ENCODE assay signal across 10 mouse cellular contexts in genomic region chr5:114323105-114323790, GRCm38 (mm10). TPM values are rescaled to one million over a fixed set of nuclear protein-coding genes. Genes with fewer than 3 reads are reported as not detected.
DNase-seq lines count a peak whose midpoint lies in the region; ATAC-seq lines count a peak whose summit lies in the region.
"Had no signal": no experiment of that assay in that cellular context is flagged by ENCODE, and none has a peak within 500 bp of the region (broad histone marks: within the 10 kb centered on the region; RNA-seq: fewer than 3 reads in every experiment).

No protein-coding gene starts in this region.

- intact Hi-C loops in heart, postnatal 36 days (cut with DNase I): no loop called here

- no peak overlapping the region for H3K9ac ChIP-seq in heart, embryonic 14.5 days (ENCODE audit: low read length)

- peaks cover 9% of the 10 kb centered on the region for H3K27me3 ChIP-seq in heart, embryonic 14.5 days (ENCODE audit: control insufficient read depth, insufficient read depth, low read length)

- H3K4me3 ChIP-seq in heart, embryonic 14.5 days (ENCODE audit: control insufficient read depth in 1 of 2, insufficient read depth in 1 of 2, low read depth in 1 of 2, low read length in 2 of 2): no peak overlapping the region
- H3K4me3 ChIP-seq: liver, embryonic 13.5 days had no signal

- no peak overlapping the region for H3K27ac ChIP-seq in heart, embryonic 14.5 days (replicated peaks in 1 of 2; ENCODE audit: control insufficient read depth in 1 of 2, insufficient read depth in 1 of 2, low read depth in 2 of 2, low read length in 2 of 2)
- H3K27ac ChIP-seq: liver, embryonic 13.5 days had no signal

- 54% methylated on average over 25 of the region's 25 CpGs for WGBS in heart, embryonic 14.5 days

- no peaks in the 10 kb centered on the region for H3K36me3 ChIP-seq in heart, embryonic 14.5 days (ENCODE audit: control insufficient read depth, insufficient read depth, low read length)
- H3K36me3 ChIP-seq: liver, embryonic 13.5 days had no signal

- H3K9me3 ChIP-seq in heart, embryonic 14.5 days (ENCODE audit: control insufficient read depth, low read length): no peaks in the 10 kb centered on the region
- H3K9me3 ChIP-seq: liver, embryonic 13.5 days had no signal

- no peak for ATAC-seq in heart, embryonic 14.5 days (ENCODE audit: insufficient number of reproducible peaks, insufficient read depth, low FRiP score, low read depth)
- ATAC-seq in hematopoietic stem cell, adult 5-6 weeks (replicated peaks in 1 of 2; ENCODE audit: insufficient read depth in 1 of 2, low FRiP score in 2 of 2, low TSS enrichment in 1 of 2, low read depth in 1 of 2, poor library complexity in 2 of 2, severe bottlenecking in 2 of 2): peak; percentile 55 to 65

- H3K4me1 ChIP-seq in heart, embryonic 14.5 days (ENCODE audit: control insufficient read depth in 2 of 2, insufficient read depth in 2 of 2, low read length in 2 of 2): no peaks in the 10 kb centered on the region; a peak in 1 of 4 replicates
- H3K4me1 ChIP-seq: liver, embryonic 13.5 days had no signal

- peak overlapping the region; percentile 9; the same call in 1 of the 2 replicates for H3K4me2 ChIP-seq in heart, embryonic 14.5 days (ENCODE audit: low read length)
- H3K4me2 ChIP-seq: liver, embryonic 13.5 days had no signal

- DNase-seq in heart, postnatal 36 days: no peak
- DNase-seq in CD4-positive helper T cell, adult 2 months (ENCODE audit: low read depth, low spot score): peak; percentile 85
- DNase-seq in spleen, adult 18-20 months: peak; percentile 67 to 72
- DNase-seq in testis, postnatal 14 days (ENCODE audit: low spot score): no peak
- DNase-seq in cerebellum, postnatal 36 days: no peak
- DNase-seq in embryo, embryonic 11 days: no peak
- DNase-seq: liver, embryonic 13.5 days had no signal

RNA-seq across cellular contexts. Expression of gene Myo1h, which starts 34.3 kb away (rescaled TPM):
- polyA plus RNA-seq in heart, embryonic 14.5 days (2014; fragmentation: Nextera tagmentation; extraction: Ambion mirVana): 1.4 and 2.6 TPM in 2 replicates
- under 1 TPM in 1 of 2 experiments, not detected in 1; 0.14 TPM for total RNA-seq in heart, postnatal 36 days (2021)
- total RNA-seq in hematopoietic stem cell, adult 5-6 weeks (2017): 2.0 and 8.5 TPM in 2 replicates

RNA-seq across cellular contexts. Expression of gene Foxn4, which starts 49.6 kb away (rescaled TPM):
- not detected in 2 replicates for polyA plus RNA-seq in heart, embryonic 14.5 days (2014; fragmentation: Nextera tagmentation; extraction: Ambion mirVana)
- total RNA-seq in heart, postnatal 36 days (2021): not detected
- 2.4 TPM in 1 of 2 replicates, not detected in the other for total RNA-seq in hematopoietic stem cell, adult 5-6 weeks (2017)
- total RNA-seq: layer of hippocampus, adult 18-20 months had no signal
- polyA plus RNA-seq: liver, embryonic 13.5 days had no signal

RNA-seq across cellular contexts. Expression of gene Kctd10, which starts 57.1 kb away (rescaled TPM):
- polyA plus RNA-seq in heart, embryonic 14.5 days (2014; fragmentation: Nextera tagmentation; extraction: Ambion mirVana): 104 and 106 TPM in 2 replicates
- 10 to 100 TPM; 49.4 to 51.4 TPM for total RNA-seq in heart, postnatal 36 days (2021)
- total RNA-seq in hematopoietic stem cell, adult 5-6 weeks (2017): 70.4 and 72.1 TPM in 2 replicates

RNA-seq across cellular contexts. Expression of gene Ube3b, which starts 57.2 kb away (rescaled TPM):
- 51.1 and 53.0 TPM in 2 replicates for polyA plus RNA-seq in heart, embryonic 14.5 days (2014; fragmentation: Nextera tagmentation; extraction: Ambion mirVana)
- 10 to 100 TPM; 82.8 to 96.4 TPM for total RNA-seq in heart, postnatal 36 days (2021)
- 18.1 and 21.1 TPM in 2 replicates for total RNA-seq in hematopoietic stem cell, adult 5-6 weeks (2017)

Comparison
In these comparisons a context has a peak if more than half of its experiments do, and no peak if none do; other contexts are left out.
1. DNase-seq: peak in CD4-positive helper T cell, adult 2 months (single experiment) and spleen, adult 18-20 months (2 of 2); none in heart, postnatal 36 days (0 of 2), testis, postnatal 14 days (single experiment), cerebellum, postnatal 36 days (0 of 2) and embryo, embryonic 11 days (single experiment).